Mouse (Mus musculus) heart, postnatal 10 days (tissue): ENCODE measurements around the gene Gm9999. TPM values are rescaled to one million over a fixed set of nuclear protein-coding genes. Genes with fewer than 3 reads are reported as not detected.

Source experiments
- DNase-seq, 2 experiments: peaks; one replicate each; pipeline ENCODE4 v3.0.0; 2021
- intact Hi-C: fragments of 180-260 bp; cut with DNase I; formaldehyde crosslinking; loops from one replicate; pipeline ENCODE4 v1.15.1; 2025
- total RNA-seq, 2 experiments: library from RNA; stranded (reverse); gene quantifications; 2 replicates each; pipeline ENCODE4 v1.2.3; 2021

Gene Gm9999
- total RNA-seq, 2 experiments from 2014 or later, result not detected

- no peak for DNase-seq
- intact Hi-C loops, result no loop called here
These were observed 15.6 kb downstream of the Gm9999 start for GRCm38 (mm10) chr7:46998942-46999341.

DNA sequence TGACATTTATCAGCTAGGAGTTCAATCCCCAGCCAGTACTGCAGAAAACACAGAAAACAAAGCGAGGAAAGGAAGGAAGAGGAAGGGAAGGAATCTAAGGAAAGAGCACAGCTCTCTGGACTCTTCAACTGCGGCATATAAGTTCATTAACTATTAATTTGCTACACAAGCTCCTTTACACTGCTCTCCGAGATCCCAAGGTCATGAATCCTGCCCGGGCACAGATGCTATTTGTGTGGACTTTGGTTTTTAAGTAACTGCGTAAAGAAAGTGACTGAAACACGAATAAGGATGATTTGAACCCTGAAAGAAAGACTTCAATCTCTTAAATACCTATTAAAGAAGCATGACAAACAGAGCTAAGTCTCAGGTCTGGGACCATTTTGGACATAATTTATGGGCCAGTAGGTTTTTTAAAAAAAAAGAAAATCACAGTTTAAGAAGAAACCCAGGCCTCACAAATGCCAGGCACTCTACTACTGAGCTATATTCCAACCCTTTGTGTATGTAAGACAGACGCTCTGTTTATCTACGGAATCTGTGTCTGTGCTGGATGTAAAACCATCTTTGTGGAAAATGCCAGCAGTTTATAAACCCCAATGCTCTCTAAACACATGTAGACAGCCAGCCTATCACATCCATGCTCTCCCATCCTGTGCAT, 16.7 kb downstream of the Gm9999 start:
- no peak for DNase-seq
- intact Hi-C loops, result no loop called here

GRCm38 (mm10) chr7:47000644-47000983, 17.2 kb downstream of the Gm9999 start:
- DNase-seq, result peak in 1 of 2 experiments; percentile 32
- intact Hi-C loops, result no loop called here

GRCm38 (mm10) chr7:47001125-47001899, 17.9 kb downstream of the Gm9999 start:
- no peak for DNase-seq
- intact Hi-C loops, result no loop called here

- intact Hi-C loops, result no loop called here
- no peak for DNase-seq
These were observed 18.5 kb downstream of the Gm9999 start for GRCm38 (mm10) chr7:47001900-47002275.

DNA sequence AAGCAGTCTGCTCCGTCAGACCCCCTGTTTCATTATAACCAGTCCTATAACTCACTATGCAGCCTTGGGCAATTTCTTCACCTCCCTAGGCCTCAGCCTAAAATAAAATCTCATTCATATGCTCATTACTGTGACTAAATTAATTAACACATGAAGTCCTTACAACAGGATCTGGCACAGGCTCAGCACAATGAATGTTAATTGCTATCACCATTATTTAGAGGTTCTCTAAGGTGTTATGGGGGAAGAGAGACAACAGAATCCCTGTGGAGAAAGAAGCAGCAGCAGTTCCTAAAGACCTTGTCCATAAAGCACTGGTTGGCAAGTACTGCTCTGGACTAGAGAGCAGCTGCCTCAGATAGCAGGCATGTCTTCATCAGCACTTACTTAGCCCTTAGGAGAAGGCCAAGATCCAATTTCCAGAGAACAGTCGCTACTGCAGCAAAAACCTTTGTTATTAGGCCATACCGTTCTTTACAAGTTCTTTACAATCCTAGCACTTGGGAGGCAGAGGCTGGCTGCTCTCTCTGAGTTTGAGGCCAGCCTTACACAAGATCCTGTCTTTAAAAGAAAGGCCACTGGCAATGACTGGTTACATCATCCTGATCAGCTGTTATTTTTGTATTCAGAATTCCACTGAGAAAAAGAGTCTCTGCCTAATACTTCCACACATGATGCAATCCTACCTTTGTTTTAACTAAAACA, 20.2 kb downstream of the Gm9999 start:
- intact Hi-C loops, result no loop called here

GRCm38 (mm10) chr7:47007109-47007780, 23.9 kb downstream of the Gm9999 start:
- intact Hi-C loops, result no loop called here
- no peak for DNase-seq

More for the DNA sequence above, 20.2 kb downstream of the Gm9999 start:
- DNase-seq, result no peak

- intact Hi-C loops, result no loop called here
These were observed 24.4 kb downstream of the Gm9999 start for GRCm38 (mm10) chr7:47007818-47008167.

DNA sequence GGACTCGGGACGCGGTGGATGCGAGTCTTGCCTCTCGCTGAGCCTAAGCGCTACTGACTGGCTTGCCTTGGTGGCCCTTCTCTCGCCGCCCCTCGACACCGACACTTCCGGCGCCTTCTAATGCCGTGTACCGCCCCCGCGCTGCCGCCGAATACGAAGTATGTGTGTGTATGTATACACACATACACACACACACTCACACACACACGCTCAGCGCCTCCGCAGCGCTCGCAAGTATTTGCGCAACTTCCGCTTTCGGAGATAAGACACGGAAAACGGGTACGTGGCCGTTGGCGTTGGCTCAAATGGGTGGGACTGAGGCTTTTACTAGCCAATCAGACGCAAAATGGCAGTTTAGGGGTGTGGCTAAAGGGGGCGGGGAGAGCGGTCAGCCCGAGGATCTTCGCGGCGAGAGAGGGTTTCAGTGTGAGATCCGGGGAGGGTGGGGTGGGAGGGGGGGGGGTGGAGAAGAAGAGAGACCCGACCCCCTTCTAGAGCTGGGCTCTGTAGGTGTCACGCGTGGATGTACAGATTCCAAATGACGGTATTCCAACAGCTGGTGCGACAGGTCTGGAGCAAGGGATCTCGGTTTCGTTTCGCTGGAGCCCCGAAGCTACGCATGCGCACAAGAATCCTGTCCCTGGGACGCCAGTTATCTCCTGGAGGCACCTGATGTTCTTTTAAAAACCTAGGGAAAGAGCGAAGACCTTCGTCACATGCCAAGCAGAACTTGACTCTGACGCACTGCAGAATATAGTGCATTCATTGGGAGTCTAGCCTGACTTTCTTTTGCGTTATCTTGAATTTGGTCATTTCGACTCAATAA, 25.0 kb downstream of the Gm9999 start, which contains the start of gene Spty2d1:
Spty2d1 (minus strand) TSS at position 244 of the 826 bp plus-strand sequence.
- intact Hi-C loops, result no loop called here
- DNase-seq, result peak; percentile 99

More at GRCm38 (mm10) chr7:47007818-47008167, 24.4 kb downstream of the Gm9999 start:
- DNase-seq, result no peak

GRCm38 (mm10) chr7:47013131-47013767, 29.9 kb downstream of the Gm9999 start:
- no peak for DNase-seq
- intact Hi-C loops, result loop anchor here (5.0 to 10.0 kb wide), 2 partner anchors 216 to 298 kb away; partner anchors contain the start of genes Gtf2h1, Hps5, Saa3 and Saal1

DNA sequence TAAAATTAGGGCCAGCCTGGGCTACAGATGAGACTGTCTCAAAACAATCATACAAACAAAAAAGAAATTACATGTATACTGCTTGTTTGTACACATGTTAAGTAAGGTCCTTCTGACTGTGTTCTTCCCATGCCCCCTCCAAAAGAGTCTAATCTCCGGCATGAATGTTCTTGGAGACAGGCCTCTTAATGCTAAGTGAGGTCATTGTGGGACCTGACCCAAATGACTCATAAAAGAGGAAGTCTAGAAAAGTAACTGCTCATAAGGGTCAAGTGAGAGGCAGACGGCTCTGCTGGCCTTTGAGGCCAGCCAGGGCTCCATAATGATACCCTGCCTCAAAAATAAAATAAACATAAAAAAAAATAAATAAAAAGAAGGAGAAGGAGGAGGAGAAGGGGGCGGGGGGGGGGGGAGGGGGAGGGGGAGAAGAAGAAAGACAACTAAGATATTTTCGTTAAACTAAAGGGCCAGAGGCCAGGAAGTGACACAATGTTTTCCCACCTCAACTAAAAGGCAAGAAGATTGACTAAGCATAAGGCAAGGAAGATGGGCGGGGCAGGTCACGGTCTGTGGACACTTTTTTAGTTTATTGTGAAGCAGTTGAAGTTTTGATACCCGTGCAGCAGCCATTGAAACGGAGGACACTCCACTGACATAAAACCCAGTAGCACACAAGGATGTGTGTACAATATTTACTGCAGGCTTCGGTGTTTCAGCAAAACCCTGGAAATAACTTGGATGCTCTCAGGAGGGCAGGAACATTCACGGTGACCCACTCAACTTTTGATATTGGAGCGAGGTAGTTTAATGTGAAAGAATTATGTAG, 31.4 kb downstream of the Gm9999 start:
- DNase-seq, result peak; percentile 84 to 86
- intact Hi-C loops, result loop anchor here (1.0 to 10.0 kb wide), 3 partner anchors 8 to 300 kb away; partner anchors contain the start of genes Gtf2h1, Hps5, Saa3 and Saal1

DNA sequence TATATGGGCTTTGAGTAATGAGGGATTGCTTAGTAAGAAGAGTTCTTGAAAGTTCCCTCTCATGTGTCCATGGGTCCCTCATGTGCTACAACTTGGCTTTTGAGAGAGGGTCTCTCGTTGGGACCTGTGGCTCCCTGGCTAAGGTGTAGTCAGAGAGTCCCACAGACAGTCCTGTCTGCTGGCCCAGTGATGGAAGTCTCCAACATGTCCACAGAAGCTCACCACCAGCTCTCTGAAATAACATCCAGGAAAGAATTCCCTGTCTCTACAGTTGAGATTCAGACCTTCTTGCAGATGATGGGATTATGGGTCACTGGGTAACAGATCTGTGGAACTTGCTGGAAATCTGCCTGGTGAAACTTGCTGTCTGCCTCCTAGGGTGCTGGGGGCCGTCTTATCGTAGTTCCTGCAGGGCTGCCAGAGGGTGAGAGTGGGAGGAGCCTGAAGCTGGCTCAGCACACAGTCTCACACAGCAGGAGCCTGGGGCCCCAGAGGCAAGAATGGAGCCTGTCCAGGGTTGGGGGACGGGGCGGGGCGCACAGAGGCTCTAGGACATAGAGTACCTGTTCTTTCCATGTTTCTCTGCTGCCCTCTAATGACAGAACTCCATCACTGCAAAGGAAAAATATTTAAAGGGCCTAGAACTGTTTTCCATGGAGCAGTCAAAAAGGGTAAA, 32.1 kb downstream of the Gm9999 start:
- peak; percentile 92 to 94 for DNase-seq
- intact Hi-C loops, result loop anchor here (1.0 to 10.0 kb wide), 3 partner anchors 9 to 301 kb away; partner anchors contain the start of genes Saa3 and Saal1

GRCm38 (mm10) chr7:47016602-47017001, 33.2 kb downstream of the Gm9999 start:
- no peak for DNase-seq
- intact Hi-C loops, result loop anchor here (1.0 to 10.0 kb wide), 2 partner anchors 53 to 302 kb away; partner anchors contain the start of genes Saa3 and Saal1

- no peak for DNase-seq
- intact Hi-C loops, result loop anchor here (10.0 kb wide), 1 partner anchor 302 kb away; the partner anchor contains the start of genes Saa3 and Saal1
These were observed 33.8 kb downstream of the Gm9999 start for GRCm38 (mm10) chr7:47017146-47017545.

DNA sequence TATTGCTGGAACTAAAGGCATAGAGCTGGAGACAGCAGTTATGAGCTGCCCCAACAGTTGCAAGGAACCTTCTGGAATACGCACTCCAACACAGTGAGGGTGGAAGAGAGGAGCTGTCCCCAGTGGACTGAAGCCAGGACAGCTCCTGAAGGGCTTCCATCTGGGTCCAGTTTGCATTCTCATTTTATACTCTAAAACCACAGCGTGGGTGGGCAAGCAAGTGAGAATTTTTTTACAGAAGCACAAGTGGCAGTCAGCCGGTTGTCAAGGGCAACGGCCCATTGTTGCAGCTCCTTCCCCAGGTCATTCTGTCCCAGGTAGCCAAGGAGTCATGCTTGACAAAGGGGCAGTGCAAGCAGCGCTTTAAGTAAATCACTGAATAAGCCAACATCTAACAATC, 36.3 kb downstream of the Gm9999 start:
- intact Hi-C loops, result loop anchor here (10.0 kb wide), 1 partner anchor 305 kb away; the partner anchor contains the start of genes Saa3 and Saal1
- DNase-seq, result no peak

DNA sequence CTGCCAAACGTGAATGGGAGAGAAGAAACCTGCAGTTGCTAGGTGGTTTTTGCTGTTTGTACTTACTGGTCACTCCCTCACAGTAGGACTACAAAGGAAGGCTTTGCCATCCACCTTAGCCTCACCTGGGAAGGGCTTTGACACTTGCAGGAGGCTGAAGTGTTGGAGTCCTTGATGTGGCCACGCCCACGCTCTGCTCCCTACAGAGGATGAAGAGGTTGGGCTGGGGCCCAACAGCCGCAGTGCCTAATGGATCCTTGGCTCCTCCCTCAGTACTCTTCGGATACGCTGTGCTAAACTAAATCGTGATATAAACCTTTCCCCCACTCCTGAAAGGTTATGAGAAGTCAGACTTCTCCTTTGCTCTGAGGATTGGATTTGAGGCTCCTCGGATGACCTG, 37.6 kb downstream of the Gm9999 start:
- intact Hi-C loops, result no loop called here
- no peak for DNase-seq

DNA sequence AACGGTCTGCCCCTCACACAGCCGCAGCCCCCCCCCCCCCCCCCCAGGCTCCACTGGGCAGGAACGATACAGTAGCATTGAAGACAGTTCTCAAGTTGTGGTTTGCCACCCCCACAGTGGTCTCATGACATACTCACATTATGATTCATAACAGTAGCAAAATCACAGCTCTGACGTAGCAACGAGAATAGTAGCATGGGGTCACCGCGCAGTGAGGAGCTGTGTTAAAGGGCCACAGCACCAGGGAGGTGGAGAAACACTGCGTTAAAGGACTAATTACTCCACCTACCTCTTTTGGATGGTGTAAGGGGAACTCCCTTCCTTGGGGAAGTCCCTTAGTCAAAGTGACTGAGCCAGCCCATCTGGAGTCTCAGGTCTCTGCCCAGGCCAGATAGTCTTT, 39.1 kb downstream of the Gm9999 start:
- peak; percentile 32 to 47 for DNase-seq
- intact Hi-C loops, result loop anchor here (2.0 kb wide), 1 partner anchor 20 kb away; no protein-coding TSS in a partner anchor
